Mouse (Mus musculus) lung, postnatal 0 days (tissue): ENCODE measurements around the gene Cdc14b.

Experiments
- CTCF ChIP-seq: IDR thresholded peaks from 2 replicates; pipeline ENCODE4 v1.5.1; 2016; ENCODE audit warnings: antibody characterized with exemption, mild to moderate bottlenecking
- EP300 ChIP-seq: IDR thresholded peaks from 2 replicates; pipeline ENCODE4 v1.6.1; 2016; ENCODE audit warnings: antibody characterized with exemption, mild to moderate bottlenecking, control low read depth

- no peak for TF ChIP-seq CTCF
- TF ChIP-seq EP300, result no peak
Measured at GRCm38 (mm10) chr13:64237000-64237680, 38.0 kb downstream of the Cdc14b start.
